Mouse (Mus musculus) testis, adult 2 months (tissue): ENCODE measurements around the gene Fev.

Experiments
- CTCF ChIP-seq: fragments of 200-500 bp; IDR thresholded peaks from 2 replicates; pipeline ENCODE4 v1.5.1; 2012; ENCODE audit warnings: low read depth, mild to moderate bottlenecking, inconsistent platforms, low read length, moderate library complexity; ENCODE audit not compliant: control insufficient read depth, insufficient read depth, insufficient replicate concordance
- POLR2A ChIP-seq: fragments of 200-500 bp; IDR thresholded peaks from 2 replicates; pipeline ENCODE4 v1.6.1; 2012; ENCODE audit warnings: low read depth, mild to moderate bottlenecking, inconsistent platforms, low read length, moderate library complexity; ENCODE audit not compliant: control insufficient read depth

GRCm38 (mm10) chr1:74857201-74857600, 28.0 kb downstream of the Fev start:
- no peak for TF ChIP-seq CTCF
- TF ChIP-seq POLR2A = no peak
